Mouse (Mus musculus): Measurements from ENCODE around the gene Scd1. TPM values are rescaled to one million over a fixed set of nuclear protein-coding genes. Genes with fewer than 3 reads are reported as not detected.

The Scd1 gene
- polyA plus RNA-seq, 1 experiment from 2014 or later: 8.8 TPM

Other genes with a start within 250 kb of the Scd1 start
- 1.8 and 1.9 TPM in 2 replicates for gene Pkd2l1, start 215.4 kb downstream of the Scd1 start, polyA plus RNA-seq (2016; fragmentation: Nextera tagmentation; extraction: Ambion mirVana)
- gene Scd3, start 204.6 kb downstream of the Scd1 start, polyA plus RNA-seq (2016; fragmentation: Nextera tagmentation; extraction: Ambion mirVana): 1.3 and 1.6 TPM in 2 replicates
- 353 and 371 TPM in 2 replicates for gene Scd2, start 114.2 kb downstream of the Scd1 start, polyA plus RNA-seq (2016; fragmentation: Nextera tagmentation; extraction: Ambion mirVana)
- gene Scd4, start 74.8 kb downstream of the Scd1 start, polyA plus RNA-seq (2016; fragmentation: Nextera tagmentation; extraction: Ambion mirVana): 0.05 and 0.08 TPM in 2 replicates
- 1.5 and 1.9 TPM in 2 replicates for gene Wnt8b, start 85.6 kb upstream of the Scd1 start, polyA plus RNA-seq (2016; fragmentation: Nextera tagmentation; extraction: Ambion mirVana)
- 0.40 and 0.43 TPM in 2 replicates for gene Sec31b, start 138.0 kb upstream of the Scd1 start, polyA plus RNA-seq (2016; fragmentation: Nextera tagmentation; extraction: Ambion mirVana)
- gene Gm20538, start 145.0 kb upstream of the Scd1 start, polyA plus RNA-seq (2016; fragmentation: Nextera tagmentation; extraction: Ambion mirVana): not detected in 2 replicates
- 546 TPM in 2 replicates for gene Ndufb8, start 147.6 kb upstream of the Scd1 start, polyA plus RNA-seq (2016; fragmentation: Nextera tagmentation; extraction: Ambion mirVana)
- 36.2 and 38.0 TPM in 2 replicates for gene Hif1an, start 155.0 kb upstream of the Scd1 start, polyA plus RNA-seq (2016; fragmentation: Nextera tagmentation; extraction: Ambion mirVana)

All from neural tube, embryonic 12.5 days (tissue).